Mouse (Mus musculus) liver, adult 2 months (tissue): ENCODE measurements around the gene Morn4.

Experiments used
- CTCF ChIP-seq: fragments of 200-500 bp; IDR thresholded peaks from 2 replicates; pipeline ENCODE4 v1.5.1; 2011; ENCODE audit warnings: low read depth, low read length, control low read depth
- POLR2A ChIP-seq: fragments of 200-500 bp; IDR thresholded peaks from 2 replicates; pipeline ENCODE4 v1.6.1; 2011; ENCODE audit warnings: low read length, control low read depth; ENCODE audit not compliant: insufficient read depth; ENCODE audit errors: extremely low read depth

- TF ChIP-seq CTCF: no peak
- TF ChIP-seq POLR2A: no peak
These were observed 14.1 kb downstream of the Morn4 start for GRCm38 (mm10) chr19:42071886-42072608.
